Mouse (Mus musculus) hematopoietic stem cell, adult 5-6 weeks (primary cell): ENCODE results near the gene Insr. TPM values are rescaled to one million over a fixed set of nuclear protein-coding genes. Genes with fewer than 3 reads are reported as not detected.
"Not testable (repeated sequence)": the region's sequence is repeated elsewhere in the genome, so short reads cannot be mapped to it uniquely, and the experiment has no call there.

Experiments
- ATAC-seq, 2 experiments: fragments of 125-278 bp in 1 of 2; replicated peaks in 1 of 2; 2 replicates each; pipeline ENCODE4 v1.8.0; 2016 to 2017; ENCODE audit warnings: inconsistent platforms in 2 of 2, mild to moderate bottlenecking in 2 of 2, moderate number of reproducible peaks in 2 of 2, low read depth in 1 of 2, moderate TSS enrichment in 1 of 2; ENCODE audit not compliant: low FRiP score in 2 of 2, poor library complexity in 2 of 2, severe bottlenecking in 2 of 2, insufficient read depth in 1 of 2, low TSS enrichment in 1 of 2
- total RNA-seq: library from RNA; stranded (forward); fragments of 172-1452, 232-1000 nt; gene quantifications from 2 replicates; pipeline ENCODE4 v1.2.3, GENCODE M21; 2017

Gene Insr
- total RNA-seq, 1 experiment from 2014 or later = 15.3 TPM

DNA sequence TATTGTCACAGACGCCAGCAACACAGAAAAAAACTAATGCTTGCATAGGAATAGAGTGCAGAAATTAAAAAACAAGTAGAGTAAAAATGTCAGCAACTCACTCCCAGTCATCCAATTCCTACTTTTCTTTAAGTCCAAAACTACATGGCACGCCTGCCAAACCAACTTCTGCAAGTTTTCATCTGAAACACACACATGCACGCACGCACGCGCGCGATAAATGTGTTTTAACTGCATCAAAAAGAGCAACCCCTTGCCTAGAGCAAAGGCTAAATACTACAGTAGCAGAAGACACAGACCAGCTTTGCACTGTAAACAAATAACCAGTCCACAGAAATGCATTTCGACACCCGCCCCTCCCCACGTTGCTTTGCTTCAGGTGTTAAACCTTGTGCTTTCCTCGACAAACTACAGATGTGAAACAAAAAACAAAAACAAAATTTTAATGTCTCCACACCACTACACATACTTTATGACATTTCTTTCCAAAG lies 59.5 kb downstream of the Insr start:
- no peak for ATAC-seq

DNA sequence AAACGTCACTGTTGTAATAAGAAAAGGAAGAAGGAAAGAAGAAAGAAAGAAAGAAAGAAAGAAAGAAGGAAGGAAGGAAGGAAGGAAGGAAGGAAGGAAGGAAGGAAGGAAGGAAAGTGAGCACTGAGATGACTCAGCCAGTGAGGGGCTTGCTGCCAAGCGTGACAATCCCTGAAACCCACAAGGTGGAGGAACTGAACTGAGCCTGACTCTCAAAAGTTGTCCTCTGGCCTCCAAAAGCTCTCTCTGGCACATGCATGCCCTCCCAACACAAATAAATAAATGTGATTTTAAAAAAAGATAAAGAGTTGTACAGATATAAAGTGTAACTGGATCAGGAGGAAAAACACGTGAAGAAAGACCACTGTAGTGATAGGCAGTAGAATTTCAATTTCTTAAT lies 60.2 kb downstream of the Insr start:
- no peak for ATAC-seq

DNA sequence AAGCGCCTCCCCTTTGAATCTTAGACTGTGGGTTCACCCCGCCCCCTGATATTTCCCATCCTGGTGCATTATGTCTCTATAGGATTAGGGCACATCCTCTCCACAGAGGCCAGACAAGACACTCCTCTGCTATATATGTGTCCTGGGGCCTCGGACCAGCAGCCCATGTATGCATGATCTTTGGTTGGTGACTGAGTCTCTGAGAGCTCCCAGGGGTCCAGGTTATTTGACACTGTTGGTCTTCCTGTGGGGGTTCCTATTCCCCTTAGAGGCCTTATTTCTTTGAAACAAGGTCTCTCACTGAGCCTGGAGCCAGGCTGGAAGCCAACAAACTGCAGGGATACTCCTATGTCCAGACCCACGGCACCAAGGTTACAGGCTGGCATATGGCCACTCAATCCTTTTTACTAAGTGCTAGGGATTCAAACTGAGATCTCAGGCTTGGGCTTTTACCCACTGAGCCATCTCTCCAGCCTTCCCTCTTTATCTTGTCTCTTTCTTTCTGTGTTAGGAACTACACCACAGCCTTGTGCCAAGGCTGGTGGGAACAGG lies 62.8 kb downstream of the Insr start:
- ATAC-seq = no peak

DNA sequence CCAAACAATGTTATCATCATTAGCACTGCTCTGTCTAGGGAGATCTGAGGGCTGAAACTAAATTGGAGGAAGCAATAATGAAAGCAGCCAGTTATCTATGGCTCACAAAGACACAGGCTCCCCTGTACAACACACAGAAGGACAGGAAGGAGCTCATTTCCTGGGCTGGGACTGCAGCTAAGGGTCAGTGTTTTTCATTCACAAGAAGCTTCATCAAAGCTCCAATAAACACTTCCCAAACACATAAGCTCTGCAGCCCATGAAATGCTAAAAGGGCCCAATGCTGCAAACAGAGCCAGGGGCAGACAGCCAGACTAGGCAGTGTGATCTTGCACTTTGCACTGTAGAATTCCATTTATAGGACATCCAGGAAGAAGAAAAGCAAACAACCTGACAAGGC lies 63.9 kb downstream of the Insr start:
- ATAC-seq = no peak

DNA sequence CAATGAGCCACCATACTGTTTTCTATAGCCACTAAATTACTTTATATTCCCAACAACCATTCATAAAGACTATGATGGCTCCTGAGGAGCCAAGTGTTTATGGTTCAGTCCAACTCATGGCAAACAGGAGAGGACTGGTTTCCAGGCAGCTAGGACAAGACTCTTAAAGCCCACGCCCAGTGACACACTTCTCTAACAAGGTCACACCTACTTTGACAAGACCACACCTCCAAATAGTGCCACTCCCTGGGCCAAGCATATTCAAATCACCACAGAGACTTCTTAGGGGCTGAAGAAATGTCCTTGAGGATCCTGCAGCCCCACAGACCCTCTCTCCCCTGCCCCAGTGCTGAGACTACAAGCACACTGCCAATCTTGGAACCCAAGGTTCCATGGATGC lies 64.8 kb downstream of the Insr start:
- no peak for ATAC-seq

DNA sequence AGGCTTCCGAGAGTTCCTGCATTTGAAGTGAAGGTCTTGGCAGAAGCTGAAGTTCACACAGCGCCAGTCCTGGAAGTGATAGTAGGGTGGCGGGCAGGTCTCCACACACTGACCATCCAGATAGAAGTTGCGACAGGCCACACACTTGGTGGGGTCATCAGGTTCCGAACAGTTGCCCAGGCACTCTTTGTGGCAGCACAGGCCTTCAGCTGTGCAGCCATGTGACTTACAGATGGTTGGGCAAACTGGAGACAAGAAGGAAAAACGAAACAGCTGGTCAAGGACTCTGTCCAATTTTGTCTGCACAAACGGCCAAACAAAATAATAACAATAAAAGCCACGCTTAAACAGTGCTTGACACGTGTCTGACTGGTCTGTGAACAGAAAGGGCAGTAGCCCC lies 68.0 kb downstream of the Insr start:
- no peak for ATAC-seq

DNA sequence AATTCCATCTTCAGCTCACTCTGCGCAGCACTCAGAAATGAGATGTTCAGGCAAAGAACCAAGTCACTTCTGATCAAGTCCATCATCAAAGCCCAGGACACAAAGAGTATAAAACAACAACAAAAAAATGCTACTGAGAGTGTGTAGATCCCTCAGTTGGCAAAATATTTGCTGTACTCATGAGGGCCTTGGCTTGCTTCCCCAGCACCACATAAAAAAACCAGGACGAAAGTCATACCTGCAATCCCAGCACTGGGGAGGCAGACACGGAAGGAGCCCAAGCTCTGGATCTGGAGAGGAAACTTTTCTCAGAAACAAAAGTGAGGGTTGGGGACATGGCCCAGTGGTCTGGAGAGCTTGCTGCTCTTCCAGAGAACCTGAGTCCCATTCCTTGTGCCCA lies 69.5 kb downstream of the Insr start:
- ATAC-seq = no peak

DNA sequence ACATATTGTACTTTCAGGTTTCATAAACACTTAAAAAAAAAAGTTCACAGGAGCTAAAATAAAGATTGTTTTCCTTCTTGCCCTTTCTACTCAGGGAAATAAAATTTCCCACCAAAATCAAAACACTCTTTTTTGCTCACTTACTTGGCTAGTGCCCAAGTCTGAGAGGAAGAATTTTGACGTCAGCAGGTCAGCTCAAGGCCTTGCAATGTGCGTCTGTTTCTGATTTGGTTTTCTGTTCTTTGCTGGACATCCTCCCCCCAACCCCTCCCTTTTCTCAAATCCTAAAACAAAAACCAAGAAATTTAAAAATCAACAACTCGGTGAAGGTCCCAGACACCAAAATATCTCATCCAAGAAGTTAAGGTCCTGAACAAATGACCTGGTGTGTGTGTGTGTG lies 70.1 kb downstream of the Insr start:
- ATAC-seq = no peak

DNA sequence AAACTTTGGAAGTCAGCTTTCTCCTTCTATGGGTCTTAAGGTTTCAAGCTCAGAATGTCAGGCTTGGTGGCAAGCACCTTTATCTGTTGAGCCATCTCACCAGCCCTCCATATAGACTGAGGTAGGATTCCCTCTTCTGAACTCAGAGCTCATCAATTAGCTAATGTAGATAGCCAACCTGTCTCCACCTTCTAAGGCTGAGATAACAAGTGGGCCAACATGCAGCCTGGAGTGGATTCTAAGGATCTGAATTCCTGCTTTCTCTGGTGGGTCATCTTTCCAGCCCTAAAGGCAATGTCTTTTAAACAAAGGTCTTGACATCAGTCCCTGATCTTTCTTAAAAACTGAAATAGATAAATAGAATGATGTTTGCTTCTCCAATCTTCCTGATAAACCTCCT lies 70.7 kb downstream of the Insr start:
- ATAC-seq = no peak

DNA sequence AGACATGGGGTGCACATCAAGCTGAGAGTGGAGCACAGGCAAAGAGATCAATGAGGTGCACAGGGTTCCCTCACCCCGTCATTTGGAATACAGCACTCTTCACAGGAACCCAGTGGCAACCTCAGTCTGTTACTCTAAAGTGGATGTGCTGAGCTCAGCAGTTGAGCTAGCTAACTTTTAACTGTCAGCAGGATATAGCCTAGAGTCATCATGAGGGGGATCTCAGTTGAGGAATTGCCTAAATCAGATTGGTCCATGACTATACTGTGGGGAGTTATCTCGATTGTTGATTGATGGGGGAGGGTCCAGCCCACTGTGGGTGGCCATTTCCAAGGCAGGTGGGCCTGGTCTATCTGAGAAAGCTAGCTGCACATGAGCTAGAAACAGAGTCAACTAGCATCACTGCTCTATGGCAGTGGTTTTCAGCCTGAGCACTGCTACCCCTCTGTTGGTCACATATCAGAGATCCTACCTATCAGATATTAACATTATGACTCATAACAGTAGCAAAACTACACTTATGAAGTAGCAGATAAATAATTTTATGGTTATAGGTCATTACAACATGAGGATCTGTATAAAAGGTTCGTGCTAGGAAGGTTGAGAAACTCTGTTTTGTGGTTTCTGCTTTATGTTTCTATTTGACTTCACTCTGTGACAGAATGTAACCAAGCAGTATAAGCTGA lies 74.5 kb downstream of the Insr start:
- no peak for ATAC-seq

DNA sequence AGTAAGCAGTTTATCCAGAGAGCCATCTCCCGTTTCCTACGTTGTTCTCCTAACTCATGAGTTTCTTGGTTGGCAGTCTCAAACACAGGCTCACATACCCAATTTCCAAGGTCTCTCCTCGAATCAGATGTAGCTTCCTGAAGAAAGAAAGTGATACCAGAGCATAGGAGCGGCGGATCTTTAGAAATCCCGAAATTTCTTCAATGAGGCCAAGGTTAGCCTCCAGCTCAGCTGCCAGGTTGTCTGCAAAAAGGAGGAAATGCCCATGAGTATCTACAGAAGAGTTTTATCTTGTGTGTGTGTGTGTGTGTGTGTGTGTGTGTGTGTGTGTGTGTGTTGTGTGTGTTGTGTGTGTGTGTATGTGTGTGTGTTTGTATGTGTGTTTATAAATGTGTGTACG lies 76.6 kb downstream of the Insr start:
- ATAC-seq = no peak

DNA sequence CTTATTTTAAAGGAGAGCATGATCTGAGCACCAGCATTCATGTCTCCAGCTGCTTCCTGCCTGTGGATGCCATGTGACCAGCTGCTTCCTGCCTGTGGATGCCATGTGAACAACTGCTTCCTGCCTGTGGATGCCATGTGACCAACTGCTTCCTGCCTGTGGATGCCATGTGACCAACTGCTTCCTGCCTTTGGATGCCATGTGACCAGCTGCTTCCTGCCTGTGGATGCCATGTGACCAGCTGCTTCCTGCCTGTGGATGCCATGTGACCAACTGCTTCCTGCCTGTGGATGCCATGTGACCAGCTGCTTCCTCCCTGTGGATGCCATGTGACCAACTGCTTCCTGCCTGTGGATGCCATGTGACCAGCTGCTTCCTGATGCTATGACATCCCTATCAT lies 85.1 kb downstream of the Insr start:
- not testable (repeated sequence) for ATAC-seq

DNA sequence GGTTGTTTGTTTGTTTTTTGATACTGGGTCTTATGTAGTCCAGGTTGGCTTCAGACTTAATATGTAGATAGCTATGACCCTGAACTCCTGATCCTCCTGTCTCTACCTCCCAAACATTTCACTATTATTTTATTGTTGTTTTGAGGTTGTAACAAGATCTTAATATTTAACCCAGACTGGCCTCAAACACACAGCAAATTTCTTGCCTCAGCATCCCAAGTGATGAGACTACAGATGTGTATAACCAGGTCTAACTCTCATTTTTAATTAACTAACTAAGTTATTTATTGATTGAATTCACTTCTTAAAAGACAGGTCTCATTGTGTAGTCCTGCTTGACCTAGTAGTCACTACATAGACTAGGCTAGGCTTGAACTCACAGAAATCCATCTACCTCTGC lies 88.4 kb downstream of the Insr start:
- ATAC-seq = no peak

DNA sequence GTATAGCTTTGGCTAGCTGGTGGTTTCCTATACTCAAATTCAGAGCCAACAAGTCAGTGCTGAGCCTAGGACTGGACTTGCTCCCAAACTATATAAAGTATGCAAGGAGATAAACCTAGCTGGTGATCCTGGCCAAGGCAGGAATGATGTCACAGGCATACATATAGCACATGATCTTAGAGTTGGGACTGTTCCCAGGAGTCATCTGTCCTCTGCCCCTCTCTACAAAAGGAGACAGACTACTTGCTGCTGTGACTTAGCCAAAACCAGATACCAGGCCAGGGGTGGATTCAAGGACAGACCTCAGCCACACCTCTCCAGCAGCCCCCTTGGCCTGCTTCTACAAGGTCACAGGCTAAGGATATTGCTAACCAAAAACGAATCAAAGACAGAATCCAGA lies 92.0 kb downstream of the Insr start:
- ATAC-seq = no peak

DNA sequence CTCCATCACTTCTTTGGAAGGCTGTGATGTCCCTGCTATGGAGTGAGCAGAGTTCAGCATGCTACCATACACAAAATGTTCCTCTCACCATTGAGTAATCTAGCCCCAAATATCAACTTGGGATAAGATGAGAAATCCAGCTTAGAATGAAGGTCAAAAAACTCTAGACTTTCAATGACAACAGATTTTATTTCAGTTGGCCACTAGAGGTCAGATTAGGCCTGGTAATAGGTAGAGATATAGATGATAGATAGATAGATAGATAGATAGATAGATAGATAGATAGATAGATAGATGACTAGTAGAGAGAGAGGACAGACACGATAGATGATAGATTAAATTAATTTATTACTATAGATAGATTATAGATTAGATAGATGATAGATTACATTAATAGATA lies 99.5 kb downstream of the Insr start:
- no peak for ATAC-seq

DNA sequence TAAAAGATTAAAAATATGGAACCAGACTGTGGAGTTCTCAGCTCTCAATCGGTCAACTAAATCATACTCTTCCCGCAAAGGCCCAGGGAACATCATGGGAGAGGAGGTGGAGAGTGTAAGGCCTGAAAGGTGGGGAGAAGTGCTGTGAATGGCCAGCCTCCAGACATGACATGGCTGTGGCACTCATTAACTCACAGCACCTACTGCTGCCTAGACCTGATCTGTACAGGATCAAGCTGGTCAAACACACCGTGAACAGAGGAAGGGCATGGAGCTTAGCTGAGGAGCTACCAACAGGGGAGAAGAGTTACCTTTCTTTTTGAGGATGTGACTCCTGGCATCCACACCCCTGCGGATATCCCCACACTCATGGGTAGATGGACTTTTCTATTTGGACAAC lies 102.0 kb downstream of the Insr start:
- no peak for ATAC-seq

DNA sequence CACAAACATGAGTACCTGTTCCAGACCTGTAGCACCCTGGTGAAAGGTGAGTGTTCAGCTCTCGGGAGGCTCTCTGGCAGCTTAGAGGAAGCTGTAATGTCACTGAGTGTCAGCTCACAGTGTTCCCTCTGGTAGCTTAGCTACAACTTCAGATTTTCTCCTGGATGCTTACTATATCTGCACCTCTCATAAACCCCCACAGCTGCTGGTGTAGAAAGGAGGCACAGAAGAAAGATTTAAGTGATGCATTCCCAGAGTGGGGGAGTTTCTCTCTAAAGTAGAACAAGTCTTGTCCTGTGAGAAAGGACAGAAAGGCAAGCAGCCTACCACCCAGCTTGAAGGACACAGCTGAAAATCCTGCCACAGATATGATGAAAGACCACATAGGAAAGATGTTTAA lies 107.2 kb downstream of the Insr start:
- ATAC-seq = no peak

DNA sequence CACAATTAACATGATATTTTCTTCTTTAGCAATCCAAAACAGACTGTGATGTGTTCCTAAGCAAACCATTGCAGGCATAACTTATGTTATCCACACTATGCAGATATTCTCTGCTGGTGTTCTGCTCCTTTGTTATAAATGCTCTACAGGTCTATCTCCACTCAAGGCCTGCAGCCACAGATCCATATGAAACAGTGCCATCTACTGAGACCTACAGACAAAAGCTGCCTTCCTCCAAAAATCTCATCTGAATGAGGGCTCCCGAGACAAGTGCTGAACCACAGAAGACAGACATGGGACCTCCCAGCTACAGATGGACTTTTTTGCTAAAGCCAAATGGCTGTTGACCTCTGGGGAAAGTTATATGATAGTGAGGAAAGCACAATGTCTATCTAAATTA lies 132.9 kb downstream of the Insr start:
- no peak for ATAC-seq

DNA sequence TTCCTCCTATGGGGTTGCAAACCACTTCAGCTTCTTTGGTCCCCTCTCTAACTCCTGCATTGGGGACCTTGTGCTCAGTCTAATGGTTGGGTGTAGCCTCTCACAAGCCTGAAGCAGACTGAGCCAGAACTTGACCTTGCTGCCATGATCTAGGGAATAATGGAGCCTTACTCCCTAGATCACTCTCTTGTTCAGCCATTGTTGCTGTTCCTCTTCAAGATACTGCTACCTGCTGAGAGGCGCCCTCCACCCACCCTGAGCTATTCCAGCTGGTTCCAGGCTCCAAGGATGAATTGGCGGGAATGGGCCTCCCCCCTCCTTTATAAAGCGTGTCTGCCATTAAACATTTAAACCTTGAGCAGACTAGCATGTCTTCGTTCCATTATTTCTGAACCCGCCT lies 179.0 kb downstream of the Insr start:
- not testable (repeated sequence) for ATAC-seq
